Mouse (Mus musculus) ES-E14 (cell line): ENCODE results near the gene Adam17. TPM values are rescaled to one million over a fixed set of nuclear protein-coding genes. Genes with fewer than 3 reads are reported as not detected.

Experiments used
- DNase-seq: peaks from one replicate; pipeline ENCODE4 v3.0.0-alpha.2; 2013; ENCODE audit warnings: low read depth, low spot score
- H3K27ac ChIP-seq: 2 replicates; pipeline ENCODE4 v1.5.1; 2012; ENCODE audit warnings: low read depth, mild to moderate bottlenecking, low read length, moderate library complexity, mixed read lengths; ENCODE audit not compliant: poor library complexity, insufficient read depth, severe bottlenecking
- H3K36me3 ChIP-seq: 2 replicates; pipeline ENCODE4 v1.6.1; 2012; ENCODE audit warnings: mild to moderate bottlenecking, low read length, moderate library complexity, mixed read lengths; ENCODE audit not compliant: control insufficient read depth, poor library complexity, insufficient read depth, severe bottlenecking
- H3K4me1 ChIP-seq, 2 experiments: fragments of 150-350 bp in 1 of 2; sonication (generic) in 1 of 2; 2 replicates each; pipeline ENCODE4 v1.6.1; 2012; ENCODE audit warnings: low read length in 2 of 2, mild to moderate bottlenecking in 1 of 2, mixed read lengths in 1 of 2; ENCODE audit not compliant: control insufficient read depth in 2 of 2, insufficient read depth in 2 of 2, poor library complexity in 1 of 2
- H3K4me3 ChIP-seq, 2 experiments: fragments of 150-350 bp in 1 of 2; sonication (generic) in 1 of 2; 2 replicates each; pipeline ENCODE4 v1.5.1; 2012; ENCODE audit warnings: low read length in 2 of 2, low read depth in 1 of 2, mild to moderate bottlenecking in 1 of 2, mixed read lengths in 1 of 2; ENCODE audit not compliant: insufficient read depth in 1 of 2, poor library complexity in 1 of 2, severe bottlenecking in 1 of 2
- H3K9ac ChIP-seq: 2 replicates; pipeline ENCODE4 v1.6.1; 2012; ENCODE audit warnings: low read depth, mild to moderate bottlenecking, low read length, mixed read lengths; ENCODE audit not compliant: poor library complexity, insufficient read depth, severe bottlenecking
- H3K9me3 ChIP-seq: fragments of 150-350 bp; sonication (generic); 2 replicates; pipeline ENCODE4 v1.6.1; 2012; ENCODE audit warnings: low read depth, mild to moderate bottlenecking, low read length; ENCODE audit not compliant: control insufficient read depth, insufficient read depth
- CHD2 ChIP-seq: IDR thresholded peaks from 2 replicates; pipeline ENCODE4 v1.6.1; 2014; ENCODE audit warnings: mild to moderate bottlenecking, low read depth, low read length, inconsistent platforms
- HCFC1 ChIP-seq: IDR thresholded peaks from 2 replicates; pipeline ENCODE4 v1.6.1; 2012; ENCODE audit warnings: low read length, inconsistent platforms, borderline replicate concordance; ENCODE audit not compliant: insufficient read depth
- MAFK ChIP-seq: IDR thresholded peaks from 2 replicates; pipeline ENCODE4 v1.6.1; 2014; ENCODE audit warnings: mild to moderate bottlenecking, low read depth, low read length, inconsistent platforms; ENCODE audit not compliant: insufficient read depth
- ZC3H11A ChIP-seq: IDR thresholded peaks from 2 replicates; pipeline ENCODE4 v1.6.1; 2012; ENCODE audit warnings: low read depth, mild to moderate bottlenecking, inconsistent platforms, low read length, borderline replicate concordance
- ZNF384 ChIP-seq: IDR thresholded peaks from 2 replicates; pipeline ENCODE4 v1.6.1; 2012; ENCODE audit warnings: low read depth, low read length, inconsistent platforms
- in situ Hi-C, 2 experiments: fragments of 600-800 bp; cut with MboI; formaldehyde crosslinking; loops; one replicate each; pipeline ENCODE4 v1.15.1; 2025; ENCODE audit warnings: low sequenced_read_pairs in 2 of 2, inconsistent platforms in 1 of 2; ENCODE audit not compliant: unreplicated experiment in 2 of 2
- total RNA-seq: library from RNA; depleted of rRNA; stranded (reverse); fragments of 300-350 nt; gene quantifications from 2 replicates; pipeline ENCODE4 v1.2.3, GENCODE M21; 2012

The Adam17 gene
- total RNA-seq, 1 experiment: 56.7 TPM

GRCm38 (mm10) chr12:21288716-21289395, 84.6 kb downstream of the Adam17 start:
- no peak for DNase-seq
- Histone ChIP-seq H3K4me1 (peaks cover 0 to 3% of the 10 kb centered on the region in 2 experiments; a peak in 1 of 4 replicates), H3K9ac (no peak overlapping the region), H3K36me3 (peaks cover 17% of the 10 kb centered on the region), H3K9me3 (no peaks in the 10 kb centered on the region), H3K27ac (no peak overlapping the region), H3K4me3 (no peak overlapping the region)
- in situ Hi-C loops: no loop called here
- TF ChIP-seq ZC3H11A (no peak), ZNF384 (no peak), CHD2 (no peak)

GRCm38 (mm10) chr12:21286712-21287650, 86.5 kb downstream of the Adam17 start:
- no peak for TF ChIP-seq CHD2
- no peak for TF ChIP-seq MAFK
- no peak for TF ChIP-seq HCFC1
- TF ChIP-seq ZNF384: no peak
- TF ChIP-seq ZC3H11A: no peak
- Histone ChIP-seq H3K4me1 (peaks cover 0 to 3% of the 10 kb centered on the region in 2 experiments; a peak in 1 of 4 replicates), H3K27ac (no peak overlapping the region; the same call in 1 of the 2 replicates), H3K9me3 (no peaks in the 10 kb centered on the region), H3K9ac (peak overlapping the region; percentile 92), H3K4me3 (peak overlapping the region; percentile 93 to 94), H3K36me3 (peaks cover 5% of the 10 kb centered on the region)
- in situ Hi-C loops: no loop called here
- DNase-seq: no peak

DNA sequence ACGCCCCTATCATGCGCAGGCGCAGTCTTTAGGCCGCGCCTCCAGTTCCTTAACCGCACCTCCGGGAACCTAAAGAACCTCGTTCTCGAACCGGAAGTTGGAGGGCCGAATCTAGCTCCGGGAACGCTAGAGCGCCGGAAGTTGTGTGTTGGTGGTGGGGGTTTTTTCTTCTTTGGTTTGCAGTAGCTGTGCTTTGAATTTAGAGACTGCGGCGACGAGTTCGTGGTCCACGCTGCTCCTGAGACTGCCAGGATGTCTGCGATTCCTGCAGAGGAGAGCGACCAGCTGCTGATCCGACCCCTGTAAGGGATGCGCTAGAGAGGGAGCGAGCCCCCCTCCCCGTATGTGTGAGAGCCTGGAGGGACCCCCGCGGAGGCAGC, 87.2 kb downstream of the Adam17 start, which contains the start of gene Itgb1bp1:
Gene Itgb1bp1 (minus strand): TSS at position 42 of the 380 bp plus-strand sequence.
- H3K9me3 ChIP-seq: no peaks in the 10 kb centered on the region
- no peaks in the 10 kb centered on the region for H3K36me3 ChIP-seq
- in situ Hi-C loops: no loop called here
- TF ChIP-seq ZNF384 (no peak), CHD2 (no peak; the same call in 1 of the 2 replicates), ZC3H11A (no peak; the same call in 1 of the 2 replicates), MAFK (no peak), HCFC1 (peak; percentile 75)
- DNase-seq: peak; percentile 99
- H3K27ac ChIP-seq: peak within 1 kb of the TSS; percentile 73; the same call in 1 of the 2 replicates
- H3K9ac ChIP-seq: peak within 1 kb of the TSS; percentile 92
- peak within 1 kb of the TSS; percentile 93 to 94 for H3K4me3 ChIP-seq
- peaks cover 0 to 3% of the 10 kb centered on the region in 2 experiments; a peak in 1 of 4 replicates for H3K4me1 ChIP-seq

GRCm38 (mm10) chr12:21285508-21286242, 87.8 kb downstream of the Adam17 start:
- H3K9ac ChIP-seq: peak overlapping the region; percentile 89
- TF ChIP-seq ZNF384 (no peak), CHD2 (peak; percentile 82)
- H3K4me1 ChIP-seq: peaks cover 0 to 3% of the 10 kb centered on the region in 2 experiments; a peak in 1 of 4 replicates
- no peaks in the 10 kb centered on the region for H3K36me3 ChIP-seq
- in situ Hi-C loops: no loop called here
- H3K9me3 ChIP-seq: no peaks in the 10 kb centered on the region
- peak overlapping the region; percentile 93 to 94 for H3K4me3 ChIP-seq
- DNase-seq: no peak
- no peak overlapping the region for H3K27ac ChIP-seq
